Mouse (Mus musculus) G1E-ER4 (cell line): ENCODE data around the gene Zbtb26. TPM values are rescaled to one million over a fixed set of nuclear protein-coding genes. Genes with fewer than 3 reads are reported as not detected.

Experiments used
- GATA1 ChIP-seq: IDR thresholded peaks from one replicate; pipeline ENCODE4 v1.8.0; 2012; ENCODE audit warnings: low read length, inconsistent platforms
- polyA plus RNA-seq: library from polyadenylated mRNA; stranded (reverse); fragments of >175 nt; gene quantifications from 2 replicates; pipeline ENCODE4 v1.2.3, GENCODE M21; 2012

Zbtb26 gene
- polyA plus RNA-seq, 1 experiment: 0.77 TPM

DNA sequence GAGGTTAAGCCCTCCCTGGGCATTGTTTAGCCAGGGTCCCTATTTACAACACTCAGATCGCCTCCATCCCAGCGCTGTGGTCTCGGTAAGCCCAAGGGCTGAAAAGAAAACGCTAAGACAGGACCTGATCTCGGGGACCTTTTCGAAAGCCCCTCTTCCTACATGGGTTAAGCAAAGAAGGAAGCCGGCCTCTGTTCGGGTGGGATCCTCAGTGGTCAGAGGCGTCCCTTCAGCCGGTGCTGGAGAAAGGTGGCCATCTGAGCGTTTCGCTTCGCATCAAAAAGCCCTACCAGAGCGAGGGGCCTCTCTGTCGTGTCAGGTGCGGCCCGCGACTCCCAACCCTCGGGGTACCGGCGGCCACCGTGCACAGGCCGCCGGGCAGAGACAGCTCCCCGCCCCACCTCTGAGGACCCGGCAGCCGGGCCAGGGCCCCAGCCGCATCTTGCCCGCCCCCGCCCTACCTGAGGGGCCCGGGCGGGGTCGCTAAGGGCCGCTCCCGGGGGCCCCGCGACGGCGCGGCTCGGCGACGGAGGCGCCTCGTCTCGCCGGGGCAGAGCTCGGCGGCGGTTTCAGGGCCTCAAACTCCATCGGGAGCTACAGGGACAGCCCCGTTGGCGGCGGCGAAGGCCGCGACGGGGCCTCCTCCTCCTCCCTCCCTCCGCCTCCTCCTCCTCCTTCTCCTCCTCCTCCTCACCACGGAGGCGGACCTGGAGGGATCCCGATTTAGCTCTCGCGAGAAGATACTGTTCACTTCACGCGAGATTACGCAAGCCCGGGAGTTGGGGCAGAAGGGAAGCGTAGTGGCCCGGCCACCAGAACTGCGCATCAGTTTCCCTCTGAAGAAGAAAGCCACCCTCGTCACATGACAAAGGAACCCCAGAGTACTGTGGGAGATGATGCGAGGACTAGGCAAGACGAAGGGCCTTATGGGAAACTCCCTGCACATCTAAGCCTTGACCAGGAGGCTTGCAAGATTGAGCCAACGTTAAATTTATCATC lies 20.3 kb downstream of the Zbtb26 start, which contains the start of gene Rc3h2:
Gene Rc3h2, minus strand, starts transcription at position 598 of the 999 bp plus-strand sequence.
- TF ChIP-seq GATA1: no peak

DNA sequence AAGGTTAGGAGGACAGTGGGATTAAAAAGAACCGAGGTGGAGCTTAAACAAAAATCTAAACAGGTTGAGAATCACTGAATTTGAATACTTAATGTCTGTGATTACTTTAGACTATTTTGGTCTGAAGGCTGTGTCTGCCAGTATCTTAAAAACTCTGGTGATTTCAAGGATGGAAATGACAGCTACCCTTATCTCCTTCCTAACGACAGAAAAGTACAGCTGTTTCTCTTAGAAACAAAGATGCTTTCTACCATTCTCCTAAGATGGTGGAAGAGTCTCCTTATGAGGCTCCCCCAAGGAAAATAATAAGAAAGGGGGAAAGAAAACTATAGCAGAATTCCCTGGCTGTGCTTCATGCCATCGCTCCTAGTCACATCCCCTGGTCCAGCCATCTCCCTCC lies 21.0 kb downstream of the Zbtb26 start:
- no peak for TF ChIP-seq GATA1

DNA sequence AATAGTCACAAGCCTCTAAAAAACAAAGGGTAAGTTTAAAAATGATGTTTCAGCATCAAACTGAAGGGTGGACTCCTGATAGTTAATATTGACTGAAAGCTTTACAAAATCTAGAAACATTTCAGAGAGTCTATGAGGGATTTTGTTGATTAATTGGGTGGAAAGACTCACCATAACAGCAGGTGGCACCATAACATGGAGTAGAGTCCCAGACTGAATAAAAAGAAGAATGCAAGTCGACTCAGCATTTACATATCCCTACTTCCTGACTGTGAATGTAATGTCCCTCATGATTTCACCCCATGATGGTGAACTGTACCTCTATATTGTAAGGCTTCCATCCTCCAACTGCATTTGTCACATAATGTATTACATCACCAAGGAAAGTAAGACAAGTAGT lies 47.4 kb downstream of the Zbtb26 start:
- no peak for TF ChIP-seq GATA1

DNA sequence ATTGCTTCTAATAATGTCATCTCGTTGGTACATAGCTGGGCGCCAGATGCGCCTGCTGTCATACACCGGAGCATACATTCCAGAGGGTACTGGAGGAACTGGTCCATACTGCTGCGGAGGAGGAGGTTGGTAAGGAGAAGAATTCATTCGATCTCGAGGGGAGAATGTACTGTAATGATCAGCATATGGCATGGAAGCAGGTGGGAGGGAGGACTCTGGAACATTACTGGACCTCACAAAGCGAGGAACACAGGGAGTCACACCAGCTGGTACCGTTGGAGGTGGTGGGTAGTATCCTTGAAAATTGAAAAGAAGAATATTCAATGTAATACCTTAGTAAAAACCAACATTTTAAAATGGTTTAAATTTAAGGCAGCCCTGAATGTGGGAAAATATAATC lies 60.0 kb downstream of the Zbtb26 start:
- no peak for TF ChIP-seq GATA1

Other genes starting within 250 kb of the Zbtb26 start
- not detected in 2 replicates for gene Olfr366, start 231.6 kb downstream of the Zbtb26 start, polyA plus RNA-seq
- not detected in 2 replicates for gene Olfr368, start 116.6 kb downstream of the Zbtb26 start, polyA plus RNA-seq
- 2.4 and 19.6 TPM in 2 replicates for gene Pdcl, start 83.8 kb downstream of the Zbtb26 start, polyA plus RNA-seq
- 0.89 and 1.3 TPM in 2 replicates for gene Rc3h2, start 20.2 kb downstream of the Zbtb26 start, polyA plus RNA-seq
- gene Zbtb6, start within 50 bp of the Zbtb26 start, polyA plus RNA-seq: 0.42 and 0.79 TPM in 2 replicates
- 2.6 and 3.3 TPM in 2 replicates for gene Rabgap1, start 144 bp upstream of the Zbtb26 start, polyA plus RNA-seq
- not detected in 2 replicates for gene Gpr21, start 73.2 kb upstream of the Zbtb26 start, polyA plus RNA-seq